Comparison of ENCODE assay signal across 11 mouse cellular contexts in genomic region chr13:44133436-44133835, GRCm38 (mm10).
A peak's percentile ranks its signal among the peaks of the same experiment; 100 is the strongest.
DNase-seq lines count a peak whose midpoint lies in the region; ATAC-seq and TF ChIP-seq lines count a peak whose summit lies in the region.
"Had no signal": no experiment of that assay in that cellular context is flagged by ENCODE, and none has a peak within 500 bp of the region (broad histone marks: within the 10 kb centered on the region; RNA-seq: fewer than 3 reads in every experiment).

No protein-coding gene starts in this region.

- no peaks in the 10 kb centered on the region for H3K4me1 ChIP-seq in forebrain, postnatal 0 days (ENCODE audit: insufficient read depth)
- H3K4me1 ChIP-seq in forebrain, embryonic 13.5 days: peaks cover 3% of the 10 kb centered on the region; the same call in 1 of the 2 replicates
- no peaks in the 10 kb centered on the region for H3K4me1 ChIP-seq in midbrain, postnatal 0 days (ENCODE audit: insufficient read depth, low read length)
- H3K4me1 ChIP-seq in midbrain, embryonic 13.5 days (replicated peaks): peaks cover 7% of the 10 kb centered on the region

- H3K36me3 ChIP-seq in forebrain, postnatal 0 days (ENCODE audit: insufficient read depth): no peaks in the 10 kb centered on the region
- H3K36me3 ChIP-seq in forebrain, embryonic 13.5 days (ENCODE audit: poor library complexity, severe bottlenecking): no peaks in the 10 kb centered on the region
- H3K36me3 ChIP-seq in midbrain, postnatal 0 days (ENCODE audit: insufficient read depth, low read length): no peaks in the 10 kb centered on the region
- H3K36me3 ChIP-seq in midbrain, embryonic 13.5 days: no peaks in the 10 kb centered on the region
- H3K36me3 ChIP-seq: embryonic facial prominence, embryonic 13.5 days had no signal

- H3K4me3 ChIP-seq in forebrain, postnatal 0 days (ENCODE audit: low read depth, low read length): no peak overlapping the region
- H3K4me3 ChIP-seq in forebrain, embryonic 13.5 days: no peak overlapping the region
- H3K4me3 ChIP-seq in midbrain, postnatal 0 days (ENCODE audit: low read depth, low read length): no peak overlapping the region
- H3K4me3 ChIP-seq in midbrain, embryonic 13.5 days (replicated peaks): no peak overlapping the region
- H3K4me3 ChIP-seq: embryonic facial prominence, embryonic 13.5 days had no signal

- peak; percentile 45 for ATAC-seq in forebrain, postnatal 0 days
- ATAC-seq in forebrain, embryonic 13.5 days: no peak
- no peak for ATAC-seq in midbrain, postnatal 0 days (ENCODE audit: low FRiP score)
- ATAC-seq in midbrain, embryonic 13.5 days: no peak

- intact Hi-C loops in heart, postnatal 10 days (cut with DNase I): no loop called here

- no peak for DNase-seq in forebrain, postnatal 0 days
- peak; percentile 12 for DNase-seq in midbrain, postnatal 0 days (ENCODE audit: low spot score)
- peak; percentile 54 to 55 for DNase-seq in heart, postnatal 10 days
- peak; percentile 1 for DNase-seq in telencephalon, adult 2 months (ENCODE audit: low read depth, low spot score)
- no peak for DNase-seq in right cerebral cortex, postnatal 4 days
- DNase-seq in left cerebral cortex, adult 18-20 months (ENCODE audit: low spot score in 2 of 2): no peak
- DNase-seq: thymus, adult 2 months had no signal

- WGBS in forebrain, postnatal 0 days: 55% methylated on average over 9 of the region's 9 CpGs
- 73% methylated on average over 9 of the region's 9 CpGs for WGBS in forebrain, embryonic 13.5 days
- 46% methylated on average over 9 of the region's 9 CpGs for WGBS in midbrain, postnatal 0 days
- 47% methylated on average over 9 of the region's 9 CpGs for WGBS in midbrain, embryonic 13.5 days

- H3K4me2 ChIP-seq in forebrain, postnatal 0 days (ENCODE audit: low read depth): no peak overlapping the region
- no peak overlapping the region for H3K4me2 ChIP-seq in forebrain, embryonic 13.5 days
- H3K4me2 ChIP-seq in midbrain, postnatal 0 days (ENCODE audit: low read depth, low read length, poor library complexity, severe bottlenecking): no peak overlapping the region
- no peak overlapping the region for H3K4me2 ChIP-seq in midbrain, embryonic 13.5 days (replicated peaks)
- H3K4me2 ChIP-seq: embryonic facial prominence, embryonic 13.5 days had no signal

- H3K9me3 ChIP-seq in forebrain, postnatal 0 days (ENCODE audit: low read length): no peaks in the 10 kb centered on the region
- H3K9me3 ChIP-seq in forebrain, embryonic 13.5 days (replicated peaks): no peaks in the 10 kb centered on the region
- no peaks in the 10 kb centered on the region for H3K9me3 ChIP-seq in midbrain, postnatal 0 days (ENCODE audit: low read length)
- no peaks in the 10 kb centered on the region for H3K9me3 ChIP-seq in midbrain, embryonic 13.5 days
- H3K9me3 ChIP-seq: embryonic facial prominence, embryonic 13.5 days had no signal

- no peak overlapping the region for H3K27ac ChIP-seq in forebrain, postnatal 0 days (ENCODE audit: low read depth, low read length)
- H3K27ac ChIP-seq in forebrain, embryonic 13.5 days: no peak overlapping the region
- H3K27ac ChIP-seq in midbrain, postnatal 0 days (ENCODE audit: low read depth, low read length): no peak overlapping the region
- no peak overlapping the region for H3K27ac ChIP-seq in midbrain, embryonic 13.5 days
- H3K27ac ChIP-seq: embryonic facial prominence, embryonic 13.5 days; macrophage had no signal

- no peak for TF ChIP-seq CTCF in forebrain, postnatal 0 days (IDR thresholded peaks at IDR 0.05; ENCODE audit: low read depth)
- TF ChIP-seq CTCF in midbrain, postnatal 0 days (IDR thresholded peaks at IDR 0.05): no peak

- H3K9ac ChIP-seq in forebrain, postnatal 0 days: no peak overlapping the region
- no peak overlapping the region for H3K9ac ChIP-seq in forebrain, embryonic 13.5 days
- H3K9ac ChIP-seq in midbrain, postnatal 0 days (replicated peaks; ENCODE audit: low read length, poor library complexity, severe bottlenecking): no peak overlapping the region
- H3K9ac ChIP-seq in midbrain, embryonic 13.5 days (replicated peaks): no peak overlapping the region
- H3K9ac ChIP-seq: embryonic facial prominence, embryonic 13.5 days had no signal

- no peaks in the 10 kb centered on the region for H3K27me3 ChIP-seq in forebrain, postnatal 0 days (ENCODE audit: insufficient read depth, low read length)
- no peaks in the 10 kb centered on the region for H3K27me3 ChIP-seq in forebrain, embryonic 13.5 days
- H3K27me3 ChIP-seq in midbrain, postnatal 0 days (ENCODE audit: insufficient read depth, low read length): no peaks in the 10 kb centered on the region
- H3K27me3 ChIP-seq in midbrain, embryonic 13.5 days: no peaks in the 10 kb centered on the region
- H3K27me3 ChIP-seq: embryonic facial prominence, embryonic 13.5 days had no signal

Comparison
In these comparisons a context has a peak if more than half of its experiments do, and no peak if none do; other contexts are left out.
1. DNase-seq: peak in midbrain, postnatal 0 days (single experiment), heart, postnatal 10 days (2 of 2) and telencephalon, adult 2 months (single experiment); none in forebrain, postnatal 0 days (single experiment), right cerebral cortex, postnatal 4 days (single experiment) and left cerebral cortex, adult 18-20 months (0 of 2).